In genomic region chr5:105638266-105638665, GRCm38 (mm10) we compare ENCODE assay signal across 6 mouse cellular contexts.
DNase-seq lines count a peak whose midpoint lies in the region; ATAC-seq and TF ChIP-seq lines count a peak whose summit lies in the region.
"Not testable (repeated sequence)": the region's sequence is repeated elsewhere in the genome, so short reads cannot be mapped to it uniquely, and the experiment has no call there.

No protein-coding gene starts in this region.

- H3K4me1 ChIP-seq in CH12.LX (ENCODE audit: control insufficient read depth in 1 of 2, insufficient read depth in 2 of 2) (peaks cover 4 to 29% of the 10 kb centered on the region in 2 experiments), MEL (ENCODE audit: control insufficient read depth in 1 of 2, insufficient read depth in 2 of 2, low read length in 2 of 2) (peaks cover 27 to 43% of the 10 kb centered on the region in 2 experiments)
- H3K4me1 ChIP-seq in liver, postnatal 0 days (ENCODE audit: insufficient read depth), result not testable (repeated sequence)

- peak; percentile 16 for TF ChIP-seq RAD21 in CH12.LX (IDR thresholded peaks at IDR 0.05; ENCODE audit: low read depth, low read length)
- TF ChIP-seq RAD21 in MEL (IDR thresholded peaks at IDR 0.05; ENCODE audit: low read depth, low read length), result peak; percentile 16

- H3K9ac ChIP-seq in CH12.LX (ENCODE audit: insufficient read depth, low read depth); MEL (ENCODE audit: control insufficient read depth, low read depth, low read length, poor library complexity, severe bottlenecking); liver, postnatal 0 days (replicated peaks): not testable (repeated sequence)

- in situ Hi-C loops in CH12.LX (cut with MboI; ENCODE audit: low pct_ligation_motif_present, low pct_unique_long_range_greater_than_20kb, low sequenced_read_pairs), result not testable (repeated sequence)

- not testable (repeated sequence) for H3K4me3 ChIP-seq in CH12.LX (replicated peaks in 1 of 3; ENCODE audit: low read depth in 2 of 3, low read length in 2 of 3, poor library complexity in 1 of 3); MEL (ENCODE audit: control insufficient read depth in 1 of 2, insufficient read depth in 1 of 2, low read depth in 2 of 2, low read length in 2 of 2); layer of hippocampus, adult 2 months; liver, postnatal 0 days (ENCODE audit: low read depth, low read length)

- DNase-seq in A20 (ENCODE audit: low read depth, low spot score) (peak; percentile 27), MEL (ENCODE audit: low read depth, low spot score) (peak; percentile 54)
- DNase-seq in CH12.LX (ENCODE audit: extremely low read depth); layer of hippocampus, adult 2 months (ENCODE audit: low spot score in 2 of 2); liver, postnatal 0 days: not testable (repeated sequence)
- peak; percentile 28 for DNase-seq in naive thymus-derived CD4-positive, alpha-beta T cell, adult 2 months (ENCODE audit: low read depth)

- WGBS in liver, postnatal 0 days (ENCODE audit: insufficient replicate concordance), result 81% methylated on average over 2 of the region's 2 CpGs

- H3K27ac ChIP-seq in CH12.LX (ENCODE audit: insufficient read depth, low read depth); layer of hippocampus, adult 2 months; liver, postnatal 0 days (ENCODE audit: low read depth): not testable (repeated sequence)
- peak overlapping the region; percentile 83 for H3K27ac ChIP-seq in MEL (ENCODE audit: control insufficient read depth, low read depth, low read length)

- not testable (repeated sequence) for H3K79me2 ChIP-seq in CH12.LX (replicated peaks; ENCODE audit: control insufficient read depth, extremely low read depth, insufficient read depth, poor library complexity, severe bottlenecking); MEL (ENCODE audit: control insufficient read depth, insufficient read depth, low read length, poor library complexity)

- not testable (repeated sequence) for H3K27me3 ChIP-seq in CH12.LX (replicated peaks); MEL (ENCODE audit: control insufficient read depth in 1 of 2, insufficient read depth in 2 of 2, low read length in 2 of 2); liver, postnatal 0 days (ENCODE audit: insufficient read depth, low read length)

- TF ChIP-seq CTCF in CH12.LX (conservative IDR thresholded peaks at IDR 0.05 in 1 of 2, IDR thresholded peaks at IDR 0.05 in 1 of 2; ENCODE audit: low read depth in 2 of 2, low read length in 2 of 2), result peak in 1 of 2 experiments; percentile 48; a peak in 2 of 4 replicates
- peak in 2 of 3 experiments; percentile 5 to 30; a peak in 1 of 6 replicates for TF ChIP-seq CTCF in MEL (IDR thresholded peaks at IDR 0.05 in 2 of 3, conservative IDR thresholded peaks at IDR 0.05 in 1 of 3; ENCODE audit: control insufficient read depth in 1 of 3, insufficient read depth in 1 of 3, low read depth in 2 of 3, low read length in 3 of 3, poor library complexity in 1 of 3, severe bottlenecking in 1 of 3)
- TF ChIP-seq CTCF in layer of hippocampus, adult 2 months (conservative IDR thresholded peaks at IDR 0.05), result 0 out of 2 replicates have a peak, but pooled peaks have one; percentile 5
- 0 out of 2 replicates have a peak, but pooled peaks have one; percentile 10 for TF ChIP-seq CTCF in liver, postnatal 0 days (IDR thresholded peaks at IDR 0.05; ENCODE audit: low read depth)

- TF ChIP-seq EP300 in CH12.LX (IDR thresholded peaks at IDR 0.05; ENCODE audit: low read length); MEL (IDR thresholded peaks at IDR 0.05; ENCODE audit: low read depth in 1 of 2, low read length in 2 of 2); liver, postnatal 0 days (IDR thresholded peaks at IDR 0.05; ENCODE audit: low read depth): not testable (repeated sequence)

- not testable (repeated sequence) for H3K9me3 ChIP-seq in CH12.LX (replicated peaks; ENCODE audit: low read length); MEL (replicated peaks; ENCODE audit: insufficient read depth, low read length); liver, postnatal 0 days (ENCODE audit: low read length)

- ATAC-seq in liver, postnatal 0 days, result not testable (repeated sequence)

- dilution Hi-C loops in CH12.LX (cut with MboI; ENCODE audit: extremely low pct_ligation_motif_present, extremely low pct_unique_long_range_greater_than_20kb, low sequenced_read_pairs), result not testable (repeated sequence)

- H3K4me2 ChIP-seq in CH12.LX (ENCODE audit: insufficient read depth, low read depth, poor library complexity, severe bottlenecking); liver, postnatal 0 days (ENCODE audit: low read depth, low read length): not testable (repeated sequence)

- not testable (repeated sequence) for H3K36me3 ChIP-seq in CH12.LX (replicated peaks in 1 of 2; ENCODE audit: control insufficient read depth in 1 of 2, insufficient read depth in 1 of 2, low read length in 1 of 2); liver, postnatal 0 days (replicated peaks; ENCODE audit: insufficient read depth, low read length)
- peaks cover 0 to 25% of the 10 kb centered on the region in 2 experiments; a peak in 2 of 4 replicates for H3K36me3 ChIP-seq in MEL (ENCODE audit: control insufficient read depth in 1 of 2, insufficient read depth in 2 of 2, low read length in 2 of 2)

- not testable (repeated sequence) for TF ChIP-seq POLR2A in CH12.LX (IDR thresholded peaks at IDR 0.05; ENCODE audit: low read depth, low read length); MEL (IDR thresholded peaks at IDR 0.05; ENCODE audit: control insufficient read depth in 1 of 2, insufficient read depth in 1 of 2, low read depth in 1 of 2, low read length in 2 of 2, poor library complexity in 1 of 2)

TF ChIP-seq in CH12.LX, 34 proteins besides CTCF, POLR2A, EP300 and RAD21:
- TF ChIP-seq SMC3 (IDR thresholded peaks at IDR 0.05; ENCODE audit: low read depth, low read length), result peak; percentile 23; the same call in 1 of the 2 replicates

TF ChIP-seq in MEL, 35 proteins besides CTCF, POLR2A, EP300 and RAD21:
- TF ChIP-seq MYC (IDR thresholded peaks at IDR 0.05; ENCODE audit: low read depth, low read length) (peak; percentile 52; the same call in 1 of the 2 replicates), TBP (IDR thresholded peaks at IDR 0.05; ENCODE audit: low read depth, low read length) (0 out of 2 replicates have a peak, but pooled peaks have one; percentile 3), SMC3 (IDR thresholded peaks at IDR 0.05; ENCODE audit: low read depth, low read length) (peak; percentile 30; the same call in 1 of the 2 replicates)
TF ChIP-seq in MEL: peak in this region for 3; not testable (repeated sequence) for 32.
